Mouse (Mus musculus) hindlimb bud, embryonic 11.5 days (tissue): Measurements from ENCODE around the gene Asb15.

Experiments used
- DNase-seq: peaks from one replicate; pipeline ENCODE4 v3.0.0-alpha.2; 2012; ENCODE audit warnings: low read depth, low spot score; ENCODE audit errors: extremely low spot score

Gene Asb15

GRCm38 (mm10) chr6:24528064-24528243 lies at the start of gene Asb15:
Gene Asb15, plus strand, starts transcription at chr6:24528144.
- DNase-seq: no peak

DNA sequence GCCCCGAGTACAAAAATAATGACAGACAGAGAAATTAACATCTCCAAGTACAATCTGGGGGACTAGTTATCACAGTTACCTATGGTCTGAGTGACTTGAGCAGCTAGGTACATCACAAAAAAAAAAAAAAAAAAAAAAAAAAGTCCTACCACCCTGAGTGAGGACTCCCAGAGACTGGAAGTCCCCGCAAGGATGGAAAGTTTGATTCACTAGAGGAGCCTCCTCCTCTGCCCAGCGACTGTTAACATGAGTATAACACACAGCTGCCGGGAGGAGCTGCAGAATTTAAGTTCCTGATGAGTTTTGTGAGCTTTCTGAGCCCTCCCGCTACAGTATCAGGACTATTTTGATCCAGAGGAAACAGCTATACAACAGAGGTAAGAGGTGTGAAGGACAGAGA lies 41.4 kb upstream of the Asb15 start:
- DNase-seq: no peak

DNA sequence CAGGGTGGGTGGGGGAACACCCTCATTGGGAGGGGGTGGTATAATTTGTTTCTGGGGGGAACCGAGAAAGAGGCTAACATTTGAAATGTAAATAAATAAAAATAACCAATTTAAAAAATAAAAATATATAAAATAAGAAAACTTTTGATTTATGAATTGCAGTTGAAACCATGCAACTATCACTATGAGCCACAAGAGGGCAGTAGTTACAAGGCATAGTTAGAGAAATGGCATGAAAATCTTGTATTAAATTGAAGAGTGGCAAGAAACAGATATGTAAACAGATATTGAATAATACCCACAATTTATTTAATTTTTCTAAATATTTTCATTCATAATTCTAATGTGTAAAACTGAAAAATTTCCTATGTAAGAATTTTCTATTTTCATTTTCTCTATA lies 37.6 kb upstream of the Asb15 start:
- DNase-seq: no peak

DNA sequence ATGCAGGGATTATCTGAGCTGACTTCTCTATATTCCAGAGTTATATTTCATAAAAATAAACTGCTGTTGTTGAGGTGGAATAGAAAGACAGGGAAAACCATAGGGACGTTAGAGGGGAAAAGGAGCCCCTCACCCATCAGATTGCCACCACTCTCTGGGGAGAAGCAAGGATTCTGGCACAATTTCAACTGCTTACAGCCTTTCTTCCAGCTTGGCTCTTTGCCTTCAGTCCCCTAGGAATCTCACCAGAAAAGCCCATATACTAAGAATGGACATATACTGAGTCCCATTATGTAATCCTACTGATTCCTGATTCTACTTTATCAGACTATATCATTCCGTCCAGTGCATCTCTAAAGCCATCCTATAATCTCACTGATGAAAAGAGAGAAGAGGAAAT lies 23.8 kb upstream of the Asb15 start:
- no peak for DNase-seq

DNA sequence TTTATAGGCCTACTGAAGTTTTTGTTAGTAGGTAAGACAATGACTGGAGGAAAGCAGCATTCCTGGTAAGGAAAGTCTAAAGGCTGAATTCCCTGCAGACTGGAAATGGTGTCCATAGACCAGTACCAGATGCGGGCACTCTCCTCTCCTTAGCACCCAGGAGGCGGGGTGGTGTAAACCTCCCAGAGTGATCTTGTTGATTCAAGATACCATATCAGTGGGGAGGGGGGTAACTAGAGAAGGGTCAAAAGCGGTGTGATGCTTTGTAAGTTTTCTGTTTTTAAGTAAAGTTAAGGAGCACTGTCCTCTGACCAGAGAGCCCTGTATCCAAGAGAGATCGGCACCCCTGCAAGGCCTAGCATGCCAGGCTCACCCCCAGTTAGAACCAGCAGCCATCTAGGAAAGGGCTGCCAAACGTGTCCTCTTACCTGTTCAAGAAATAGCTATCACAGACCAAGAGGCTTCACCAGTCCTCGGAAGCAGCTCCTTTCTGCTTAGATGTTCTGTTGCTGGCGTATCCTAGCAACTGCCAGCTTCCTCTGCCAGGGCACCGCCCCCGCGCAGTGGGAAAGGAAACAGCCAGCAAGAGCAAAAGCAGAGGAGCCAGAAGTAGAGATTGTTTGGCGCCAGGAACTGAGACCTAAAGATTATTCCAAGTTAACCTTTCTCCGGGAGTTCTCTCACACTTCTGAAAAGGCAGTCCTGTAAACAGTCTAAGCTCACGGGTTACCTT lies 13.2 kb upstream of the Asb15 start, which contains the start of gene Iqub:
Gene Iqub (minus strand): TSS at position 516 of the 733 bp plus-strand sequence.
- no peak for DNase-seq

- DNase-seq: no peak
Measured at GRCm38 (mm10) chr6:24516197-24516596, 11.7 kb upstream of the Asb15 start.

DNA sequence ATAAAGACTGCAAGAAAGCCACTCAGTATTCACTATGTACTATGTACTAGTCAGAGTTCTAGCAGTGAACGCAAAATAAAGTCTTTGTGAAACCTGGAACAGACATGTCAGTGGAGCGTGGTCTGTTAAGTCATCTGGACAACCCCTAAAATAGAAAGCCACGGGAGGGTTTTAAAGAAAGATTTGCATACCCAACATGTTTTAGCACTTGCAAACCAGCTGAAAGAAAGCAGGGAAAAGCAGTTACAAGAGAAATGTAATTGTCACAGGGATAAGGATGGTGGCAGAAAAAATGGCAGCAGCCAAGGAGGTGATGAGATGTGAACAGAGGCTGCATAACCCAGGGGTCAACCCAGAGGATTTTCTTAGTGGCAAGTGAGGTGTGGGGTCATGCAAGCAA lies 2.2 kb upstream of the Asb15 start:
- no peak for DNase-seq

GRCm38 (mm10) chr6:24527155-24528063 lies 535 bp upstream of the Asb15 start, which contains the start of gene Ndufa5:
Gene Ndufa5, minus strand, starts transcription at chr6:24528013.
- peak; percentile 91 for DNase-seq

- no peak for DNase-seq
Measured at GRCm38 (mm10) chr6:24530166-24530565, 2.2 kb downstream of the Asb15 start.

- no peak for DNase-seq
Measured at GRCm38 (mm10) chr6:24530711-24531420, 2.9 kb downstream of the Asb15 start.

DNA sequence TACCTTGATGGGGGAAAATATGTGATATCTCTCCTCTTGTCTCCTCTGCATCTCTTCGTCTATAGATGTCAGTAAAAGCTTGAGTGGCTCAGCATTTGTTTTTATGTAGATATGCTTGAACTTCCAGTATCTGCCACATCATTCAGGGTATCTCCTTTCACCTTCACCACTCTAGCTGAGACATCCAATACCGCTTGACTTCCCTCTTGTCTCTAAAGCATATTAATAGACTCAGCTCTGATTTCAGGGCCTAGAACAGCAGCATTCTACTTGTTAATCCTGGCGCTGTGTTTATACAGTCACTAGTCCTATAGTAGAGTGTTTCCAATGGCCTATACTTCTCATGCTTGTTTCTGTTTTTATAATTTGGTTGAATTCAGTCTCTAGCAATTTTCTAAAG lies 4.9 kb downstream of the Asb15 start:
- no peak for DNase-seq

DNA sequence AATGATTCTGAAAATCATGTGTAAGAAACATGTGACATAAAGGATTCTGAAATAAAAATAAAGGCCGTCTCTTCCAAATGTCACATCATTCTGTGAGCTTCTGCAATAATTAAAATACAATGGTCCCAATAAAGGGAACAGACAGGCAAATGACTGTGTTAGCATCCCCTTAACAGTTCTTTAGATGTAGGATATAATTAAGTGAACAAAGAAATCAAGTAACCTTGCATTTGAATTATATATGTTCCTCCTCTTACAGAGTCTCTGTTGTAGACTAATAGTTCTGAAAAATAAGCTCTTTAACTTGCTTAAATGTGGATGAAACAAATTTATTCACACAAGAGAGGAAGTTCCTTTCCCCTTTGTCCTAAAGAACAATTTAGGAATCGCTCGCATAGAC lies 10.5 kb downstream of the Asb15 start:
- no peak for DNase-seq

- DNase-seq: no peak
Measured at GRCm38 (mm10) chr6:24540106-24540505, 12.2 kb downstream of the Asb15 start.

DNA sequence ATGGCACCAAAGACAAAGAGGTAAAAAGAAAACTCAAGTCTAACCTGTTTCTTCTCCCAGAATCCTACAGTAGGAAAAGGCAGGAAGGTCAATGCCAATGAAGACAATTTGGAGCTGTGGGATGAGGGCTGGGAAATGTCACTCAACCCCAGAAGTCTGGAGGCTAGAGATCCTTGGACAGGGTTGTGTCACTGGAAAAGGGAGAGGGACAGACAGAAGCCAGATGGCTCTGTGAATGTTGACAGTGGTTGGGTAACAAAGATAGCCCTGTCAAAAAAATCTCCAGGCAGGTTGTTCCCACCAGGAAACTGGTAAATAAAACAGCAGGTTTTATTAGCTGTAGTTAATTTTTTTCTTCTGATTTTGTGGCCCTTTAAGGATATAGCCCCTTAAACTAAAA lies 14.4 kb downstream of the Asb15 start:
- no peak for DNase-seq

DNA sequence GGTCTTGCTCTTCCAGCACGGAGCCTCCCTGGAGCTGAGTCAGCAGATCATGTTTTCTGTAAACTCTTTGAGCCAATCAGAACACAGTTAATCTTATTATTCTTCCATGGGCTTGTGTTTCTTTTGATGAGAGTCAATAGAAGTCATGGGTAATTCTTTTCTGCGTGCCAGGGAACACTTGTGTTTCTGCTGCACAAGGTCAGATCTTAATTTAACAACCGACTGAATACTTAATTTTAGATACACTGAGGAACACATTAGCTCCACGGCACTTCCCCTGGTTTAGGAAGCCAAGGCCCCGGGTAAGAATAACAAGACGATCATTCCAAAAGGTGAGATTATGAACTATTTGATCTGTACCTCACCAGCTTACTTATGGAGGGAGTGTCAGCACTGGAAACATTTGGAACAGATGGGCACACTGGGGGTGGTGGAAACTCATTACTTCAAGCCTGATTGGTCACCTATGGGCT lies 15.2 kb downstream of the Asb15 start:
- no peak for DNase-seq

GRCm38 (mm10) chr6:24546716-24547420 lies 18.9 kb downstream of the Asb15 start:
- DNase-seq: no peak

GRCm38 (mm10) chr6:24549801-24550200 lies 21.9 kb downstream of the Asb15 start:
- DNase-seq: no peak

- no peak for DNase-seq
Measured at GRCm38 (mm10) chr6:24552046-24552445, 24.1 kb downstream of the Asb15 start.

- no peak for DNase-seq
Measured at GRCm38 (mm10) chr6:24554427-24555086, 26.6 kb downstream of the Asb15 start.

DNA sequence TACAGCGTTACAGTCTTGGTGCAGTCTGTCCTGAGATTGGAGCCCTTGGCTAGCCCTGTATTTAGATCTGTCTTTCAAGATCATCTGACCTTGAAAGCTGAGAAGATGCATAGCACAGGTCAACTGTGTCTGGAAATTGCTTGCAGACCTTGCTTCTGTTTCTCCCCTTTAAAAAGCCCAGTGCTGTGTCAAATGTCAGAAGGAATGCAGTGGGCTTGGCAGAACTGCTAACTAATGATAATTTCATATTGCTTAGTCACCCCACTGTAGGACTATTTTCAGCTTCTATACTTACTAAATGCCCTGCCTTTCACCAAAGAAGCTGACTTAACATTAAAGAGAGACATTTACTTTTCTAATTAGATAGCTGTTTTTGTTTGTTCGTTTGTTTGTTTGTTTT lies 27.5 kb downstream of the Asb15 start:
- DNase-seq: no peak

- no peak for DNase-seq
Measured at GRCm38 (mm10) chr6:24564081-24564480, 36.1 kb downstream of the Asb15 start.
